Mouse (Mus musculus) spleen, adult 2 months (tissue): ENCODE measurements around the gene Myl7.

Source experiments
- CTCF ChIP-seq: fragments of 200-500 bp; IDR thresholded peaks from 2 replicates; pipeline ENCODE4 v1.5.1; 2011; ENCODE audit warnings: mild to moderate bottlenecking, inconsistent platforms; ENCODE audit not compliant: insufficient read depth, insufficient read length, insufficient replicate concordance; ENCODE audit errors: extremely low read depth
- POLR2A ChIP-seq: fragments of 200-500 bp; IDR thresholded peaks from 2 replicates; pipeline ENCODE4 v1.6.1; 2011; ENCODE audit warnings: low read depth, low read length, inconsistent platforms

DNA sequence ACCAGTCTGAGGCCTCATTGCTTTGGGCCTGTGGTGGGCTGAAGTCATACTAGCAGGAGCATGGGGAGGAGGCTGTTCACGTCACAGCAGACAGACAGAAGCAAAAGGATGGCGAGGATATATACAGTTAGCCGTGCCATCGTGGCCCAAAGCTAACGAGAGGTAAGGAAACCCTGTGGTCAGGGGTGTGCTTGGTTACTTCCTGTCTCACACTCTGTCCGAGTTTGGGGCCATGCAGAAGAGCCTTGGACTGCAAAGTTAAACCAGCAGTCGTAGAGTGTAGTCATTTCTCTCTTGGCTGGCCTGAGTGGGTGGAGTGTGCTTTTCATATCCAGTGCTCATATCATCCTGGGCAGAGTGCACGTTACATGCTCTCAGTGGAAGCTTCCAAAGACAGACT, 16.1 kb downstream of the Myl7 start:
- TF ChIP-seq POLR2A (no peak), CTCF (no peak)
